Mouse (Mus musculus): ENCODE measurements around the gene Nfia.

The Nfia gene

DNA sequence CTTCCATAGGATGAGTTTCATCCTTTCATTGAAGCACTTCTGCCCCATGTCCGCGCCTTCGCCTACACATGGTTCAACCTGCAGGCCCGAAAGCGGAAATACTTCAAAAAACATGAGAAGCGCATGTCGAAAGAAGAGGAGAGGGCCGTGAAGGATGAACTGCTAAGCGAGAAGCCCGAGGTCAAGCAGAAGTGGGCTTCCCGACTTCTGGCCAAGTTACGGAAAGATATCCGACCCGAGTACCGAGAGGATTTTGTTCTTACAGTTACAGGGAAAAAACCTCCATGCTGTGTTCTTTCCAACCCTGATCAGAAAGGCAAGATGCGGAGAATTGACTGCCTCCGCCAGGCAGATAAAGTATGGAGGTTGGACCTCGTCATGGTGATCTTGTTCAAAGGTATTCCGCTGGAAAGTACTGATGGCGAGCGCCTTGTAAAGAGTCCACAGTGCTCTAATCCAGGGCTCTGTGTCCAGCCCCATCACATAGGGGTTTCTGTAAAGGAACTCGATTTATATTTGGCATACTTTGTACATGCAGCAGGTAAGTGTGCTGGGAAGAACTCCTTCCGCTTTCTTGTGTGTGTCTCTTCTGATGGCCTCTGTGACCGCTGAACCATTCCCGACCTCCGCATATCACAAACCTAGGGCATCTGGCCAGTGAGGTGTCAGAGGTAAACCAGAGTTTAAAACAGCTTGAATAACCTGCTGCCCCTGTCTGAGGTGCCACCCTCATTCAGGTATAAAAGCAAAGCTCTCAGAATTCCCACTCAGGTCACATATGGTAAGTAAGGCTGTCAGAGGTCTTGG lies 10.7 kb downstream of the Nfia start:
- DNase-seq (ENCODE audit: low read depth, low spot score), result no peak

DNA sequence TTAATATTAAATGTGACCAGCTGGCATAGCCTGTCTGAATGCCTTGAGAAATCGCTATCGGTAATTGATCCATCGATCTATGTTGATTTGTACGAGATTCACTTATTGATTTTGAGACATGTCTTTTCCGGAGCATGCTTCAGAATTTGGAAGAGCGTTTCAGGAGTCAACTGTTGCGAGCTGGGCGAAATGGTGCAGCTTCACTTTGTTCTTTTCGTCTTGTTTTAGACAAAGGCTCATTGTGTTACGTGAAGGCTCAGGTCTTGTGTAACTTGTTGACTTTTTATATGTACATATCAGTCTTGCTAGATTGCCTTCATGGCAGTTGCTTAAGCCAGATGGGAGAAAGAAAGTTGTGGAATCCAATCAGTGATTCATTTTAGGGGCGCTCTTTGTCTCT lies 11.7 kb downstream of the Nfia start:
- DNase-seq (ENCODE audit: low read depth, low spot score), result no peak

GRCm38 (mm10) chr4:97785547-97786271 lies 13.2 kb downstream of the Nfia start:
- DNase-seq (ENCODE audit: low read depth, low spot score), result no peak

DNA sequence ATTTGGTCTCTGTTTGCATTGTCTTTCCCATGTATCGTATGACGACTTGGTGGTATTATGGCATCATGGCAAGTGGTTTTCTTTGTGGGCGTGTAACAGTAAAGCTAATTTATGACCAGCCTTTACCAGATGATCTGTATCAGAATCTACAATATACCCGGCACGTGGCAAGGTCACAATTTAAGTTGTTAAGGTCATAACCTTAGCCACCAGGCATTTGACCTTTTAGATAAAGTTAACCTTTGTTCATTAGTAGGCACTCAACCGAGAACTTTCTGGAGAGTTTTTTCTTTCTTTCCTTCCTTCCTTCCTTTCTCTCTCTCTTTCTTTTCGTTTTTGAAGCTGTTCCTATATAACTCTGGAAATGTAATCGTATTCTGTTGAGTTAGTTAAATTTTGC lies 14.0 kb downstream of the Nfia start:
- no peak for DNase-seq (ENCODE audit: low read depth, low spot score)

DNA sequence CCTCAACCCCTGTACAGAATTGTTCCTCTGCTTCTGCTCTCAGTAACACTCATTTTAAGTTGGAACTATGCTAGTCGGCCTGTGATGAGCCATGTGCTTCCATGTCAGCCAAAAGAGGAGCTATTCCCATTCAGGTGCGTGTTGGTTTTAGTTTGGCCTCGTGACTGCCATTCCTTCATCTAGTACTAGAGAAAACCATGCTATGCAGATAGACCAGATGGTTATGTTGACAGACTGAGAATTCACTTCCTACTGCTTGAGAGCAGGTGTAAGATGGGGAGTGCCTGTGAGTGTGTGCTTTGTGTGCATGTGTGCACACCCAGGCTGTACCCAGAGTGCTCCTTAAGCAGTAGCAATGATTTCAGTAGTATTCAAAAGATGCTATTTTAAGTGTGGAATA lies 15.0 kb downstream of the Nfia start:
- no peak for DNase-seq (ENCODE audit: low read depth, low spot score)

DNA sequence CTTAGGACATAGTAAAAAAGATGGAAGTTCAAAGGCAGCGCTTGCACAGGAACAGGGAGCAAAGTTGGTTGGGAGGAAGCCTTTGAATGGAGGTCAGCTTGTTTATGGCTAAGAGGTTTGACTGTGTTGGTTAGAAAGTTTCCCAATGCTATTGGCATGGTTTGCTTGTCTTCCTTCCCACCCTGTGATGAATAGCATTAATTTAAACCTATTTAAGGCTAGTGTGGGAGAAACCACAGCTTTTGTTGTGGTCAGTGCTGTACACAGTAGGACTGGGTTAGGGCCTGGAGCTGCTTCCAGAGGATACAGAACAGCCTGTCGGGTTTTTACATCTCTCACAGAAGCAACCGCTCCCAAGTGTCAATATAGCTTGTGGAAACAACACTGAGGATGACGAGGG lies 16.0 kb downstream of the Nfia start:
- no peak for DNase-seq (ENCODE audit: low read depth, low spot score)

- DNase-seq (ENCODE audit: low read depth, low spot score), result no peak
Measured at GRCm38 (mm10) chr4:97793931-97794330, 21.4 kb downstream of the Nfia start.

GRCm38 (mm10) chr4:97794865-97795264 lies 22.3 kb downstream of the Nfia start:
- no peak for DNase-seq (ENCODE audit: low read depth, low spot score)

- DNase-seq (ENCODE audit: low read depth, low spot score), result no peak
Measured at GRCm38 (mm10) chr4:97795957-97796356, 23.4 kb downstream of the Nfia start.

DNA sequence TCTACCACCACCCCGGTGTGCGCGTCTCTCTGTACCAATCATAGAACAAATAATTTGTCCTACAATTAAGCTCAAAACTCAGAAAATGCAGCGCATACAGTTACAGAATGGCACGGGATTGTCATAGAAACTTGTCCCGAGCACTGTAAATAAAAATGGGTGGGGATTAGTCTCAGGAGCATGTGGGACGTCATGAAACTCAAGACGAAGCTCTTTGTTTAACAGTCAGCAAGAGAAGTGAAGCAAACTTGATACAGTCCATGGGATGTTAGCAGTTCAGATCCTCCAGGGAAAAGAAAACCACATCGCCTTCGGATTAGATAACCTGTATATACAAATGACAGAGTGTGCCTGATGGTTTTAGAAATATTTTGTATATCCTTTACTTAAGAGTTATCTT lies 24.0 kb downstream of the Nfia start:
- DNase-seq (ENCODE audit: low read depth, low spot score), result no peak

GRCm38 (mm10) chr4:97803791-97804190 lies 31.3 kb downstream of the Nfia start:
- no peak for DNase-seq (ENCODE audit: low read depth, low spot score)

DNA sequence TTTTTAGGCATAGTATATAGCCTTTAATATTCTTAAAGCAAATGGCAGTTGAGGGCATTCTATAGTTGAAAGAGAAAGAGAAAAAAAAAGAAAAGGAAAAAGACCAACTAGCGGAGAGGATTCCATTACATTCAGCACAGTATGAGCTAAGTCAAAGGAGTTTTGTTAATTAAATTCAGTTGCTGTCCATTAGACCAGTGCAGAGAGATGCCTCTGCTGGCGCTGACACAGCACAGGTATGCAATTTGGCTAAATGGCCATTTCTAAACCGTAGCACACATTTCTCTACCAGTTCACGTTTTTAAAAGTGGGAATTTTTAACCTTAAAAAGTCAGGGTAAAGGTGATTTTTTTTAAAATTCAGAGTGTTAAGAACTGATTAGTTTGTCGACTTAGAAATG lies 32.1 kb downstream of the Nfia start:
- DNase-seq (ENCODE audit: low read depth, low spot score), result no peak

GRCm38 (mm10) chr4:97805255-97805654 lies 32.7 kb downstream of the Nfia start:
- no peak for DNase-seq (ENCODE audit: low read depth, low spot score)

DNA sequence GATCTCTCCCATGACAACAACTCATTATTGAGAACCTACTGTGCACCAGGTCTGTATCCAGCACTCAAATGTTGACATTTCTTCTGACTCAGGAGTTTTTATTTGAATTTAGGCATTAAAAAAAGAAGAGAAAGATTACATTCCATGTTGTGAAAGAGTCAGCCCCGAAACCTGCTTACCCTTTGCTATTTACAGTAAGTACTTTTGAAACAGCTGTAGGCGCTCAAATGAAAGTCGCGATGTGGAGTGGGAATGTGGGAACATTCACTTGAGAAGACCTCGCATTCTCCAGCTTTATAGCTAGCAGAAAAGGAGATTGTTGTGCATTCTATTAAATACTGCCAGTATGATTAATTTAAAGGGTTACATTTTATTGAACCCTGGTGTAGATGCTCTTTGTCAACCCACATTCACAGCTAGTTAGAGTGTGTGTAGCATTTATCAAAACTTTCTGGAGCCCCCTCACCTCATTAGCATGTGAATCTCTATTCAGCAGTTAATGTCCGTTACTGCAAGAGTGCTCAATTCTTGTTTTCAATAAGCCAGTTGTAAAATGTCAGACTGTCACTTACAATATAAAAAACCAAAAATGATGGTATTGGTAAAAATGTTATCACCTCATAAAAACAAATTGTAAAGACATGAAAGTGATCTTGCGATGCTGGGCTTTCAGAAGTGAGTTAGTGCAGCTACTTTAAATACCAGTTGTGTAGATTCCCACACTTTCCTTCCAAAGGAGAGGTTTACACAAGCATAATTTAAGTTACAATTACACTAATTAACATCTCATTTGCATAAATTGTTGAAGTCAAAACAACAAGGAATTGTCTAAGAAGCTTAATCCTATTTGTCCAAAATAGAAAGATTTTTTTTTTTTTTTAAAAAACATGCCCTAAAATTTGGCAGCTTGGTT lies 33.6 kb downstream of the Nfia start:
- DNase-seq (ENCODE audit: low read depth, low spot score), result no peak

GRCm38 (mm10) chr4:97806924-97807323 lies 34.4 kb downstream of the Nfia start:
- no peak for DNase-seq (ENCODE audit: low read depth, low spot score)

GRCm38 (mm10) chr4:97808885-97809284 lies 36.4 kb downstream of the Nfia start:
- no peak for DNase-seq (ENCODE audit: low read depth, low spot score)

DNA sequence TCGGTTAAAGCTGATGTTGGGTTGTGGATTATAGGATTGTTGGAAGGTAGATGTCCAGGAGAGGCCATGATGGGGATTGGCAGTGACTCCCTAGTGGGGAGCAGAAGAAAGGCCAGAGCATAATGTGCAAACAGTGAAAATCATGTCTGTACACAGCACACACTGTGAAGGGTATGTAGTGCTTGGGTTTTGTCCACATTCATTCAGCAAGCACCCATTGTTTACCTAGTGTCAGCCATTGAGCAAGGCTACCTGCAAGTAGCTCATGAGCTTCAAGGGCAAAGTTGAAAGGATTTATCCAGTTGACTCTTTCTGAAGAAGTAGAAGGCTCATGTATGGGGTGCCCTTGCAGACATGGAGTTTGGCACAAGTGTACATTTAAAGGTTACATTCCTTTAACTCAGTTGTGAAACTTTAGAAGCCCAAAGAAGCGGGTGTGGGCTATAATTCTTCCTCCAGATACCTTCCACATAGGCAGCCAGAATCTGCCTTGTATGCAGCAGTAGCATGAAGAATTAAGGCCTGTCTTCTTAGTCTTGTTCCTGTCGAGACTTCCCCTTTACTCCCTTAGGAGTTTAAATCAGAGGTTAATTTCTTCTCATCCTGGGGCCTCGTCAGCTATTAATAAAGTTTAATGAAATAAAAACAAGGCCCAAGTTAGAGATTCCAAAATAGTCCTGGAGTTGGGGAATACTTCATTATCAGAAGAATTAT lies 37.2 kb downstream of the Nfia start:
- DNase-seq (ENCODE audit: low read depth, low spot score), result no peak

- no peak for DNase-seq (ENCODE audit: low read depth, low spot score)
Measured at GRCm38 (mm10) chr4:97810348-97810939, 37.9 kb downstream of the Nfia start.

- no peak for DNase-seq (ENCODE audit: low read depth, low spot score)
Measured at GRCm38 (mm10) chr4:97813035-97813434, 40.5 kb downstream of the Nfia start.

DNA sequence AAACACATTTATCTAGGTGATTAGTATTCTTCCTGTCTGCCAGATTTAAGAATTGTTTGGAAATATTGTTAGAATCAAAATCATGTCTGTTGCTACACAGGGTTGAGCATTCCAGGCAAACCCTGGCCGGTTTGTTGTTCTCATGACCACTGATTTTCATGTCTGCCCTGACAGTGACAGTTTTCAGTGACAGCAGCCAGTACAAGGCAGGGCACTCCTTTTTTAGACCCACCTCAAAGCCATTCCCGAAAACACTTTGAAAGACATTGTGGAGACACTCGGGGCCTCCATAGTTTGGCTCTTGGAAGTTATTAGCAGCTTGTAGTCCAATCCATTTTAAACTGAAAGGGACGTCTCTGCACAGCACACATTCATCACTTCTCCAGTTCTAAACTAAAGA lies 41.5 kb downstream of the Nfia start:
- no peak for DNase-seq (ENCODE audit: low read depth, low spot score)

DNA sequence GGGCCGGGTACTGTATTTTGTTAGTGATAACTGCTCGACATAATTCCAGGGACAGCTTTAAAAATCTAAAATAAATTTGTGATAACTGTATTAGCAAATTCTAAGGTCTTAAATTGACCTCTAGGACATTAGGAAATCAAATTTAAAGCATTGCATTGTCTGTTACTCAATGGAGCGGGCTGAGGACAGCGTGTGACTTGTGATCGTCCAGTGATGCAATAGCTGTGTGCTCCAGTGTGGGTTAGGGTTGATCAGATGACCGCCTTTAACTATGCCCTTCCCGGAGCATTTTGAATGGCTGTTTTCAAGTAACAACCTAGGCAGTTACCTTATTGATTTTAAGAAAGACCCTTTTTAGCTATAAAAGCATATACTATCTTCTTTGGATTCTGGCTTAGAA lies 42.0 kb downstream of the Nfia start:
- DNase-seq (ENCODE audit: low read depth, low spot score), result no peak
